Mouse (Mus musculus): ENCODE measurements around the gene Fam131c.

Gene Fam131c

DNA sequence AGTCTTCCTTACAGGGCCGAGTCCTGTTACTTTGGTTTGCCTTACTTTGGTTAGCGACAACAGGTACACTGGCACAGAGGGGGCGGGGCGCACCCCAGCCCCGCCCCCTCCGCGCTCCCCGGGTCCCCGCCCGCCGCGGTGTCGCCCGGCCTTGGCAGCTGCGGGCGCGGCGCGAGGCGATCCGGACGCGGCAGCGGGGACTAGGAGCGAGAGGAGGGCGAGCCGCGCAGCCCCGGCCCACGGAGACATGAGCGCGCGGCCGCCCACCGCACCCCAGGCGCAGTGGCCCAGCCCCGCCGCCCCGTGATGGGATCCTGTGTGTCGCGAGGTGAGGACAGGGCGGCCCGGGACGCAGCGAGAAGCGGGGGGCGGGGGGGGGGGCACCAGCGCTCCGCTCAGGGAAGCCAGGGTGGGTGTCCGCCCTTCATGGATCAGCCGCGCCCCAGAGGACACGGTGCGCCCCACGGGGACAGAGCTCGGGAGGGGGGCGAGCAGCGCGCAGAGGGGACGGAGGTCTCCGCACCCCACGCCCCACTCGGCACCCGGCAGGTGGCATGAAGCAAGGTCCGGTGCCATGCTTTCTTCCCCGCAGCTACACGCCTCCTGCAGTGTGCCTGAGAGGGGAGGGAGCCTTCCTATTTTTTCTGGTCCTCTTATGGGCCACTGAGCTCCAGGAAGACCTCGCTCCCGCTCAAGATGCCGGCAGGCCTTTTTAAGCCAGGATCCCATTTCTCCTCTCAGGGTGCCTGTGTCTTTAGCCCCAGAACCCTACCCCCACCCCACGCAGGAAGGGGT is at the start of gene Fam131c:
Gene Fam131c (plus strand): TSS at position 224 of the 795 bp plus-strand sequence.
- ChIA-PET CTCF (interaction anchor here in 3 of 4 experiments (0.5 to 1.8 kb wide), 11 partner anchors 16 to 681 kb away, joined by 3 to 8 read pairs (median 3); no protein-coding TSS in a partner anchor), POLR2A (interaction anchor here in 3 of 4 experiments (0.6 to 2.2 kb wide), 27 partner anchors 10 to 355 kb away, joined by 3 to 9 read pairs (median 4); partner anchors contain the start of genes Ddi2 (in 1 of the 3), Fbxo42 (in 1 of the 3) and Szrd1 (in 1 of the 3))

DNA sequence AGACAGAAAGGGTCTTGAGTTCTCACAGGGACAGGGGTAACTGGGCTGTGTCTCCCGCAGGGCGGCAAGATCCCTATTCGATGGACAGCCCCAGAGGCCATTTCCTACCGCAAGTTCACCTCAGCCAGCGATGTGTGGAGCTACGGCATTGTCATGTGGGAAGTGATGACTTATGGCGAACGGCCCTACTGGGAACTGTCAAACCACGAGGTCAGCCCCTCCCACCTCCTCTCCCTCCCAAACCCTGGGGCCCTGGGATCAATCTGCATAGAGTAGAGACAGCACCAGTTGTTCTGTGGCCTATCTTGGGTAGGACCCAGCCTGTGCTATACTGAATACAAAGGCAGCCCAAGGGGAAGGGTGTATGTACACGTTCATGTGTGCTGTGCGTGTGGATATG is 45.5 kb upstream of the Fam131c start:
- ChIA-PET CTCF (interaction anchor here in 2 of 4 experiments (0.6 to 1.8 kb wide), 2 partner anchors 49 to 208 kb away, joined by 4 to 5 read pairs; no protein-coding TSS in a partner anchor), POLR2A (interaction anchor here (0.5 to 7.0 kb wide), 18 partner anchors 10 to 249 kb away, joined by 3 to 61 read pairs (median 4); no protein-coding TSS in a partner anchor)

DNA sequence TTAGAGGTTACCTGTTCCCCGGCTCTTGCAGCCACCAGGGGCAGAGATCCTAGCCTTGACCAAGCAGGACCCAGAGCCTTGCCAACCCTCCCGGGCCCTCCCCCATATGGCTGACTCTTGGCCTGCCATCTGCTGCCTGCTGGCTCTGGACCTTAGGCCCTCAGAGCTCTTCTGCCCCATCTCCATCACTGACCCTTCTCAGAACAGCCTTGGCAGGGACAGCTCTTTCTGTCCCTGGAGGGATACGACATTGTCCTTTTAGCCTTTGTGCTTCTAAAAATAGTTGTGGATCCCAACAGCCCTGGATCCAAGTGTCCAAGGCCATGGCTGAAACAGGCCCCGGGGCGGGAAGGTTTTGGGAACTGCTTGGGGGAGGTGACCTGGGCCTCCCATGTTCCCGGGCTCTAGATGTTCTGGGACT is 43.2 kb upstream of the Fam131c start:
- ChIA-PET POLR2A (interaction anchor here (0.6 to 2.3 kb wide), 5 partner anchors 10 to 51 kb away, joined by 3 to 11 read pairs (median 4); no protein-coding TSS in a partner anchor), CTCF (no interaction called here)

DNA sequence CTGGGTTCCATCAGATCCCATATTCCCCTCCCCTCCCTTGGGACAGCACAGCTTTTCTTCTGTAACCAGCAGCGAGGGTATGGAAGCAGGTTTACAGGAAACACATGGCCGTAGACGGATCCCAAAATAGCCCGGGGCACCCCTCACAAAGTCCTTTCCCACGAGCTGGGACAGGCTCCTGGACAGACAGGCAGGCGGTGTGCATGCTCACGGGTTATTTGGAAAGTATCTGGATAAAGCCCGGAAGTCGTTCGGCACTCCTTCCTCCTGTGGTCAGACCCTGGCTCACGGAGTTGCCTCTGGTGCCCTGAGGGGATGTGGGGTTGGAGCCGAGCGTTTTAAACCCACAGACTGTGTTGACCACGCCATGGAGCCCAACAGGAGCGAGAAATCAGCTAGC is 42.4 kb upstream of the Fam131c start:
- ChIA-PET POLR2A (interaction anchor here in 3 of 4 experiments (0.8 to 2.3 kb wide), 9 partner anchors 10 to 52 kb away, joined by 3 to 11 read pairs (median 4); no protein-coding TSS in a partner anchor), CTCF (interaction anchor here in 2 of 4 experiments (0.6 to 0.9 kb wide), 2 partner anchors 35 to 186 kb away, joined by 3 to 4 read pairs; no protein-coding TSS in a partner anchor)

DNA sequence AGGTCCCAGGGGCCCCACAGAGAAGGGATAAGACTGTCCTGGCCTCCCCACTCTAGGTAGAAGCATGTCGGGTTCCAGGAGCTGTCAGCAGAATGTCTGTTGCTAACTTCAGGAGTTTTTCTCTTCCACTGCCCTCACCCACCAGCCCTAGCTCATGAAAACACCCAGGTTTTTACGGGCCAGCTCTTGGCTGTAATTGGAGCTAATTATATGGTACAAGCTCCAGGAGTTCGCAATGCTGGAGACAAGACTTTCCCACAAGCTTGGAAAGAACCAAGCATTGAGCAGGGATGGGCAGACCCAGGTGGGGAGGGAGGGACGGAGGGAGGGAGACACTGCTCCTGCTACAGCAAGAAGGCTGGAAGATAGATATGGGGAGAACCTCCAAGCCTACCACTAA is 40.9 kb upstream of the Fam131c start:
- ChIA-PET CTCF (interaction anchor here in 1 of 4 experiments (0.7 to 1.4 kb wide), 4 partner anchors 33 to 270 kb away, joined by 3 to 6 read pairs (median 4); no protein-coding TSS in a partner anchor), POLR2A (interaction anchor here in 2 of 4 experiments (1.1 to 2.3 kb wide), 5 partner anchors 8 to 54 kb away, joined by 3 to 11 read pairs (median 6); no protein-coding TSS in a partner anchor)

DNA sequence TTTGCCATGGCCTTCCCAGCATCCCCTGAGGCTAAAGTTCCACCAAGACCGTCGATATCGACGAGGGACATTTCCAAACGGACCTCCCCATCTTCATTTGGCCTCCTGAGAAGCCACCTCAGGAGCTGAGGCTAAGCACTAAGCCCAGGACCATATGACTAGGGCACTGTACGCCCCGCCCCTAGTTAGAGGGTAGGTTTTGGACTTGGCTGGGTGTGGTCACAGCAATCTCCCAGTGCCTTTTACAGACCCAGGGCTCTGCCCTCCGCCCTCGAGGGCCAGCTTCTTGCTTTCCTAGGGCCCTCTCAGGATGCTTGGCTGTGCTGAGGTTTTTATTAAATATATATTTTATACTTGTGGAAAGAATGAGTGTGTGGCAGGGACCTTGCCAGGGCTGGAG is 39.3 kb upstream of the Fam131c start:
- POLR2A ChIA-PET, result interaction anchor here in 2 of 4 experiments (0.7 to 1.3 kb wide), 5 partner anchors 19 to 56 kb away, joined by 3 to 5 read pairs (median 3); no protein-coding TSS in a partner anchor
- CTCF ChIA-PET, result no interaction called here

DNA sequence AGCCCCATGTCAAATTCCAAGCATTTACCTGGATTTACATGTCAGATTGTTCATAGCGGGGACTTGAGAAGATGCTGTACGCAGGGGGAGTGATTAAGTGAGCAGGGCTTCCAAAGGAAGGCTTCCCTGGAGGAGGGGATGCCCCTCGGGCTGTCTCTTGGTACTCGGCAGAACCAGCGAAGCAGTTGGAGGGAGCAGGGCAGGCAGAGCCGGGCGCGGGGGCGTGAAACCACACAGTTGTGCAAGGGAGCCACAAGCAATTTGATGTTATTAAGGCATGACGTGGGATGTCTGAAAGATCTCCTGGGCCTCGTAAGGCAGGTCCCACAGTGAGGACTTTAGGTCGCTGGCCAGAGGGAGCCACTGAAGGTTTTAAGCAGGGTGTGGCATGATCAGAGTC is 38.1 kb upstream of the Fam131c start:
- CTCF ChIA-PET, result no interaction called here
- POLR2A ChIA-PET, result interaction anchor here in 1 of 4 experiments (1.6 kb wide), 1 partner anchor 31 kb away, joined by 5 read pairs; no protein-coding TSS in a partner anchor

DNA sequence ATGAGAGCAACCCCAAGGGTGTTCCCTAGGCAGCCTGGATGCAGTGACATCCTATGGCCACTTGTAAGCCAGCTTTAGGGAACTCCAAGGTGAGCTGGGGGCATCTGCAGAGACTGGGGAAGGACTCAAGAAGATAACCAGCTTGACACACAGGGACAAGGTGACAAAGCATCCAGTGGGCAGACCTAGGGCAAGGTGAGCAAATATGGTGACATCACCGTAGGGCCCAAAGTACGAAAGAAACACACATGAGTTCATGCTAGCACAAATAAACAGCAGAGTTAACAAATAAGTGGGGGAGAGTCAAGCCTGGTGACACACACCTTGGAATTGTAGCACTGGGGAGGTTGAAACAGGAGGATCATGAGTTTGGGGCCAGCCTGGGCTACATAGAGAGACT is 36.6 kb upstream of the Fam131c start:
- POLR2A ChIA-PET, result interaction anchor here in 2 of 4 experiments (1.6 to 2.4 kb wide), 6 partner anchors 9 to 49 kb away, joined by 4 to 10 read pairs (median 6); no protein-coding TSS in a partner anchor

DNA sequence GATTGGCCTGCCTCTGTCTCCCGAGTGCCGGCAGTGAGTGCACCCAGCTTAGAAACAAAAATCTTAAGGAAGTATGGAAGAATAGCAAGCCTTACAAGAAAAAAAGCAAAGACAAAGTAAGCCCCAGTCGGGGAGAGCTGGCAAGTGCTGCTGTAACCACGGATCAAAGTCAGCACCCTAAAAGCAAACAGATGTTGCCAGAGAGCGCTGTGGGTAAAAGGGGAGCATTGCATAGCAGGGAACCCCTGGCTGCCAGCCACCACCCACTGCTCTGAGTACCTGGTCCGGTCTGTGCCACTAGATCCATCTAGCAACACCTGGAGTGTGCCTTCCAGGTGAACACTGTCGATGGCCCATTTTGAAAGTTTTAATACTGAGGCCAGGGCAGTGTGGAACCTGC is 35.8 kb upstream of the Fam131c start:
- ChIA-PET CTCF (interaction anchor here in 3 of 4 experiments (0.5 to 2.0 kb wide), 5 partner anchors 29 to 619 kb away, joined by 3 to 7 read pairs (median 3); no protein-coding TSS in a partner anchor), POLR2A (interaction anchor here in 3 of 4 experiments (0.6 to 2.4 kb wide), 11 partner anchors 9 to 317 kb away, joined by 3 to 10 read pairs (median 5); no protein-coding TSS in a partner anchor)

More for the DNA sequence above, 36.6 kb upstream of the Fam131c start:
- CTCF ChIA-PET, result no interaction called here

DNA sequence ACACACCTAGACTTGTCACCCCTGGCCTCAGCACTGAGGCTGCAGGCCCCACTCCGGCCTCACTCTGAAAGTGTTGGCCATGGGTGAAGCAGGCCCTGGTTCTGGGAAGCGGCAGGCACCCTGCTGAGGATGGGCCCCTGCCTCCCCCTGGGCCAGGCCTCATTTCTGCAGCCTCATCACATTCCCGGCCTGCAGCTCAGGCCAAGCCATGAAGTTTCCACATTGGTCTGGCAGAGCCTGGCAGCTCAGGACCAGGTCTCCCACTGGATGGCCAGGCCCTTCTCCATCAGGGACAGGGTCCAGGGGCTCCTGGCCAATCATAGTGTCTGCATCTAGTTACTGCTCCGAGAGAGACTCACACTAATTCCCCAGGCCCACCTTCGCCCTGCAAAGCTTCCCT is 33.3 kb upstream of the Fam131c start:
- CTCF ChIA-PET, result interaction anchor here in 2 of 4 experiments (0.6 to 0.9 kb wide), 3 partner anchors 26 to 661 kb away, joined by 3 read pairs; no protein-coding TSS in a partner anchor
- POLR2A ChIA-PET, result interaction anchor here (0.6 to 6.0 kb wide), 9 partner anchors 8 to 74 kb away, joined by 3 to 35 read pairs (median 4); no protein-coding TSS in a partner anchor

DNA sequence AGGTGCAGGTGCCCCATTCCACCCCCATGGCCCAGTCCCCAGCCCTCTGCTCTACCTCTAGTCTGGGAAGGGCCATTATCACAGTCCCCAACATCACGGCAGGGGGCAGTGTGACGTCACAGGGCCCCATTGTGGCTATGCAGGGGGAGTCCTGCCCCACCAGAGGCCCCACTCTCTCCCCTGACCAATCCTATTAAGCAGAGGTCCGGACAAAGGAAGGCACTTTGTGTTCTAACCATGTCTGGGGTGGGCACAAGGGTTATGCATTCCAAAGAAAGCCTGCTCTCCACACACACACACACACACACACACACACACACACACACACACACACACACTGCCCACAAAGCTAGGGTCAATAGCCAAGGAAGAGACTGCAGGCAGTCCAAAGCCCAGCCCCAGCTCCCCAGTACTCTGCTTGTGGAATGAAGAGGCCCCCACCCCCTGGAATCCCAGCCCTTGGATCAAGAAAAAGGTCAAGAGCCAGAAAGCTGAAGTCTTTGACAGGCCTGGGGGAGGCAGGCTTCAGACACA is 32.7 kb upstream of the Fam131c start:
- ChIA-PET CTCF (interaction anchor here (0.6 to 1.7 kb wide), 9 partner anchors 19 to 765 kb away, joined by 3 to 5 read pairs (median 3); no protein-coding TSS in a partner anchor), POLR2A (interaction anchor here (0.6 to 6.0 kb wide), 12 partner anchors 9 to 305 kb away, joined by 3 to 35 read pairs (median 4); no protein-coding TSS in a partner anchor)

DNA sequence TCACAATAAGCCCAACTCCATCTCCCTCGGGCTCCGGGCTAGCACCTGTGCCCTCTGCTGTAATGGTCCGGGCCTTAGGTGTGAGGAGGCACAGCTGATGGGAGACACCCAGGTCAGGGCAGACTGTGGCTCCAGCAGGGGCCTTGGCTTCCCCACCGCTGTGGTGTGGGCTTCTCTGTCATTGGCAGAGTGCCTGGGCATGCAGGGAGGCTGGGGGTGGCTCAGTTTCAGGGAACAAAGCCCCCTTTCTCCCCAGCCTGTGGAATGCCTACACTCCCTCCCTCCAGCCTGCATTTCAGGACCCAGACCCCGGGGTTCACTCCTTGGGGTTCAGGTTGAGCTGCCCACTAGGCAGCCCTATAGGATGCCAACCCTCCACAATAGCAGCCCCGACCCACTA is 31.8 kb upstream of the Fam131c start:
- CTCF ChIA-PET, result interaction anchor here in 3 of 4 experiments (0.6 to 1.7 kb wide), 6 partner anchors 20 to 764 kb away, joined by 3 to 5 read pairs (median 4); no protein-coding TSS in a partner anchor
- POLR2A ChIA-PET, result interaction anchor here in 2 of 4 experiments (0.8 to 6.0 kb wide), 7 partner anchors 10 to 73 kb away, joined by 3 to 35 read pairs (median 3); no protein-coding TSS in a partner anchor

DNA sequence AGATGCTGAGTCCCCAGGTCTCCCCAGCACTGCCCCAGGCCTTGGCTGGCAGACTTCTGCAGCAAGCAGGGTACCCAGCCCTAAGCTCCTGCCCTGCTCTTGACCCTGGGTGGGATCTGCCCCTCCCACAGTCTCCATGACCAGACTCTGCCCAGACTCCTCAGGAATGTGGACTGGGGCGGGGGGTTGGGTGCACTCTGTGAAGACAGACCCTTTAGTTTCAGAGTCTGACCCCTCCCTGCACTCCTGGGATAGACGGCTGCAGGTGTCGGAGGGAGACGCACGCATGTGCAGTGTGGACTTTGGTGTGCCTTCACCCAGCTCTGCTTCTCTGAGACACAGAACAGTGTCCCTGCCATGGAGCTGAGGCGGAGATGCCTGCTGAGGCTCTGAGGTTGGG is 30.0 kb upstream of the Fam131c start:
- CTCF ChIA-PET, result interaction anchor here (0.6 to 1.6 kb wide), 7 partner anchors 23 to 239 kb away, joined by 3 to 8 read pairs (median 4); no protein-coding TSS in a partner anchor
- POLR2A ChIA-PET, result interaction anchor here (0.5 to 6.0 kb wide), 31 partner anchors 9 to 505 kb away, joined by 3 to 35 read pairs (median 4); partner anchors contain the start of genes Epha2 (in 1 of the 4) and Hspb7 (in 1 of the 4)

DNA sequence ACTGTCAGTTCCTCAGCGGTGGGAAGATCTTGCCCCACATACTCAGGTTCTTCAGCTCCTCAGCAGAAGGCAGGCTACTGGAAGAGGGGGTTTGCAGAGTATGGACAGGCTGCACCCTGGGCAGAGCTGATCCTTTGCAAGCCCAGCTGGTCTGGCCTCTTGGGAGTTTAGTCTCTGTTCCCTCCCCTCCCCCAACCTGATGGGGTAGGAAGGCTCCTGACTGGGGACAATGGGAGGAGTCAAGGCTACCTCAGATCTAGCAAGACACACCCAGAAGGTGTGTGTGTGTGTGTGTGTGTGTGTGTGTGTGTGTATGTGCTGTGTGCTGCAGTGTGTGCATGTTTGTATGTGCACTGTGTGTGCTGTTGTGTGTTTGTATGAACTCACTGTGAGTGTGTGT is 29.2 kb upstream of the Fam131c start:
- POLR2A ChIA-PET, result interaction anchor here (0.6 to 6.0 kb wide), 19 partner anchors 8 to 93 kb away, joined by 3 to 35 read pairs (median 6); partner anchors contain the start of gene Epha2 (in 1 of the 4)
- CTCF ChIA-PET, result interaction anchor here in 2 of 4 experiments (0.7 to 1.6 kb wide), 3 partner anchors 24 to 260 kb away, joined by 3 to 4 read pairs (median 4); no protein-coding TSS in a partner anchor

DNA sequence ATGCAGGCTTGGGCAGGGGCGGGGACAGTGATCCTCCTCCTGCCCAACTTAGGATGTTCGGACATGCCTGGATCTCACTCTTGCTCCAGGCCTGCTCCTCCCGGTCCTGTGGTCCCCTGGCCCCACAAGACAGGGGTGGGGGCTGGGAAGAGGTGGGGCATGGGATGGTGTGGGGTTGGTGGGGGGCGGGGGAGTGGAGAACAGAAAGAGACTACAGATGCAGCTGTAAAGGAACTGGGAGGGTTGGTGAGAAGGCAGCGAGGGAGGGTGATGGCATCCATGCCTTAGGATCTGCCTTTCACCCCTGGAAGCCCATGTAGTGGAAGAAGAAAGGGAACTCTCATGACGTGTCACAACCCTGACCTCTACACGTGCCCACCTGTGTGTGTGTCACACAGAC is 26.5 kb upstream of the Fam131c start:
- ChIA-PET POLR2A (interaction anchor here in 1 of 4 experiments (0.6 to 1.7 kb wide), 3 partner anchors 12 to 67 kb away, joined by 3 to 6 read pairs (median 3); no protein-coding TSS in a partner anchor), CTCF (interaction anchor here in 1 of 4 experiments (0.6 kb wide), 1 partner anchor 43 kb away, joined by 3 read pairs; no protein-coding TSS in a partner anchor)

DNA sequence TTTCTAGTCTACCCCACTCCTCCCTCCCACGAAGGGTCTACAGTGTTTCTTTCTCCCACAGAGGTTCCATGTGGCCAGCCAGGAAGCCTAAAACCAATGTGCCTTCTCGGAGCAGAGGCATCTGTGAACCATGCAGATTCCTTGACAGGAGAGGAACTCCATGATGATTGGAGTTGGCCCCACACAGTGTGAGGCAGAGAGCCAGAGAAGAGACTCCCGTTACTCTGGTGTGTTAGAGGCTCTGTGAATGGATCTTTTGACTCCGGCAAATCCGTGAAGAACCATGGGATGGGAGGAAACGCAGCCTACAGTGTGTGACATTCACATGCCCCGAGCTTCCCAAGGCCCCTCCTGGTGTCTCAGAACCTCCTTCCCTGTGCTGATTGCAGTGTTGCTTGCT is 24.5 kb upstream of the Fam131c start:
- POLR2A ChIA-PET, result interaction anchor here in 2 of 4 experiments (0.8 to 1.3 kb wide), 4 partner anchors 17 to 727 kb away, joined by 3 to 4 read pairs (median 4); no protein-coding TSS in a partner anchor
- CTCF ChIA-PET, result no interaction called here

DNA sequence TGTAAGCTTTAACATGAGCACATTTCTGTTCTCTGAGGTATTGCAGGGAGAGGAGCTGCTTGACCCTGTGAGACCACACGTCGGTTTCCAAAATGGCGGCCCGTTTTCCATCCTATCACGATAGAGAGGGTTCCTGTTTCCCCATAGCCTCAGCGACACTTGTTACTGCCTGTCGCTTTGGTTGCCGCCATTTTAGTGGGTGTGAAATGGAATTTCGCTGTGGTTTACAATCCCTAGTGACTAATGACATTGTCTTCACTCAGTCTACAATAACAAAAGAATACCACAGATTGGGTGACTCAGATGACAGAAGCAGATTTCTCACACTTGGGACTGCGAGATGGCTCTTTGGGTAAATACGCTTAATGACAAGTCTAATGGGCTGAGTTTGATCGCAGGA is 22.8 kb upstream of the Fam131c start:
- CTCF ChIA-PET, result interaction anchor here in 2 of 4 experiments (1.0 to 1.7 kb wide), 2 partner anchors 15 to 16 kb away, joined by 4 read pairs; no protein-coding TSS in a partner anchor
- POLR2A ChIA-PET, result interaction anchor here in 3 of 4 experiments (0.8 to 4.3 kb wide), 6 partner anchors 13 to 71 kb away, joined by 3 to 18 read pairs (median 8); no protein-coding TSS in a partner anchor
